Mouse (Mus musculus): Measurements from ENCODE around the gene Isoc2a. TPM values are rescaled to one million over a fixed set of nuclear protein-coding genes. Genes with fewer than 3 reads are reported as not detected.

Isoc2a gene
- total RNA-seq, 2 experiments from 2014 or later = 40.5 to 44.4 TPM

DNA sequence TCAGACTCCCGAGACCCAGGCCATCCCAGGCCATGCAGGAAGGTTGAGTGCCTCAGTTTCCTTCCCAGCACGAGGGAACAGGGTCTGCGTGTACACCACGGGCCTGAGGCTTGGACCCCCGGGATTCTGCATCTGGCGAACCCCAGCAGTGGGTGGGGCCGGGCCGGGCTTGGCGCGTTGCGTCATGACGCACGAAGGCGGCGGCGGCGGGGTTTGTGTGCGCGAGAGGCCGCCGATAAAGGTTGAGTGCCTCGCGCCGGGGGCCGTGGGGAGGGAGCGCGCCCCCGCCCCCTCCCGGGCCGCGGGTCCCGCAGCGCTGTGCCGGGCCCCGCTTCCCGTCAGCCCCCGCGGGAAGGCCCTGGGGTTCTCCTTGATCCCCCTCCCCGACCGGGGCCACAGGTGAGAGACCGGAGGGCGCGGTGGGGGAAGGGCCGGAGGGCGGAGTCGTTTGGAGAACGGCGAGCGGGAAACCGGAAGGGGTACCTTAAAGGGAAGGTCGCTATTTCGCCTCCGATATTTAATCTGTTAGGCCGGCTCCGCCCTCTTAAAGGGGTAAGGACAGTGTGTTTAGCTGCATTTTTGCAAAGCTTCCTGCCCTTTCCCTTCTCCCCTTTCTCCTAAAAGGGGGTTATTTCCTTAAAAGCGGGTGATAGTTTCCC lies 38.2 kb downstream of the Isoc2a start, which contains the start of gene Zfp628:
Zfp628 (plus strand) TSS at position 211 of the 659 bp plus-strand sequence.
- intact Hi-C loops (cut with DNase I) = loop anchor here (1.0 to 5.0 kb wide), 2 partner anchors 23 to 103 kb away; partner anchors contain the start of gene Ube2s
- peak; percentile 84 for DNase-seq (ENCODE audit: low spot score)

DNA sequence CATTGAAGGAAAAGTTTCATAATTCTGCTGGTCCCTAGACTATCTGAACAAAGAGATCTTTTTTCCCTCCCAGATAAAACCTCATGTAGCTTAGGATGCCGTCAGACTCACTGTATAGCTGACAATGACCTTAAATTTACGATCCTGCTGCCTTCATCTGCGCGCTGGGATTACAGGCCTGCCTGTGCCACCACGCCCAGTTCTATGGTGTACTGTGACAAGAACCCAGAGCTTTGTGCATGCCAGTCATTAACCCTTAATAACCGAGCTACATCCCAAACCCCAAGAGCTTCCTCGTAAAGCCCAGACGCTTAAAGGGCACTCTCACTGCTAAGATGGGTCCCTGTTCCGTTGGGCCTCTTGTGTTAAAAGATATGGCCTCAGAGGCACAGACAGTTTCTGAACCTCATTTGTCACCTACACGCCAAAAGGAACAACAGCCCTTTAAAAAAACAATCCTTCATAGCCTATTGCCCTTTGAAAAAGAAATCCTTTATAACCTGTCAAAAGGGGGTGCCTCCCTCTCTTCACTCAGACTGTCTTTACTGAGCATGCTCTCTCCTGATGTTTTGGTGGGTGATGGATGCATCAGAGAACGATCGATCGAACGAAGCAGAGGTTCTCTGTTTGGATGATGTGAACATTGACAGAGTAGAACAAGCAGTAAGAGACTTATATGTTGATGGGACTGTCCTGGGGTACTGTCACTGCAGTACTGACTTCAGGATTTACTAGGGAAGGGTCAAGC lies 38.9 kb downstream of the Isoc2a start:
- DNase-seq (ENCODE audit: low spot score) = no peak
- intact Hi-C loops (cut with DNase I) = loop anchor here (1.0 to 5.0 kb wide), 2 partner anchors 22 to 104 kb away; partner anchors contain the start of gene Ube2s

DNA sequence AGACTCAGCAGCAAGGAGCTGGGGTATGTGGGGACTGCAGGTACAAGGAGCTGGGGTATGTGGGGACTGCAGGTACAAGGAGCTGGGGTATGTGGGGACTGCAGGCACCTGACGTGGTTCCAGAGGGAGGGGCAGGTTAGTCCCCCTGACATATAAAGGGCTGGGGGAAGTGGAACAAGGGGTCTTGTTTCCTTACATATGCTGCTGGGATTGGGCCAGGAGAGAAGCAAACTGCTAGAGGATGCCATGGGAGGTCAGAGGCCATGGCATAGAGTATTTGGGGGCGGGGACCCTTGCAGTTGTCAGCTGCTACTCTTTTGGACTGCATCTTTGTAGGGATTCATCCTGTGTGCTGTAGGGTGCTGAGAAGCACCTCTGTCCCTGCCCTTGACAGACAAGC lies 40.5 kb downstream of the Isoc2a start:
- intact Hi-C loops (cut with DNase I) = loop anchor here (5.0 kb wide), 1 partner anchor 105 kb away; the partner anchor contains the start of gene Ube2s
- no peak for DNase-seq (ENCODE audit: low spot score)

DNA sequence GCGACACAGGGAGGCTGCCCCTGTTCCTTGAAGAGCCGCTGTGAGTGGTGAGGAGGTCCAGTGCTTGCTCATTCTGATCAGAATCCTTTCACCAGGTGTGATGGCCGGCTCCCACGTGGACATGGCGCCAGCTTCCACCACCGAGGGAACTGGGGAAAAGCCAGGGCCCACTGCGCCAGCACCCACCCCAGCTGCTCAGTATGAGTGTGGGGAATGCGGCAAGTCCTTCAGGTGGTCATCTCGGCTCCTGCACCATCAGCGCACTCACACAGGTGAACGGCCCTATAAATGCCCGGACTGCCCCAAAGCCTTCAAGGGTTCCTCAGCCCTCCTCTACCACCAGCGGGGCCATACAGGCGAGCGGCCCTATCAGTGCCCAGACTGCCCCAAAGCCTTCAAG lies 41.7 kb downstream of the Isoc2a start:
- intact Hi-C loops (cut with DNase I) = loop anchor here (5.0 kb wide), 1 partner anchor 106 kb away; the partner anchor contains the start of gene Ube2s

DNA sequence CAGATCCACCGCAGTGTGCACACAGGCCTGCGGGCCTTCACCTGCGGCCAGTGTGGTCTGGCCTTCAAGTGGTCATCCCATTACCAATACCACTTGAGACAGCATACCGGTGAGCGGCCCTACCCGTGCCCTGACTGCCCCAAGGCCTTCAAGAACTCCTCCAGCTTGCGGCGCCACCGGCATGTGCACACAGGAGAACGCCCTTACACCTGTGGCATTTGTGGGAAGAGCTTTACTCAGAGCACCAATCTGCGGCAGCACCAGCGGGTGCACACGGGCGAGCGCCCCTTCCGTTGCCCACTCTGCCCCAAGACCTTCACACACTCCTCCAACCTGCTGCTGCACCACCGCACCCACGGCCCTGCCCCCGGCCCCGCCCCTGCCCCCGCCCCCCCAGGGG lies 42.1 kb downstream of the Isoc2a start:
- intact Hi-C loops (cut with DNase I) = loop anchor here (5.0 kb wide), 1 partner anchor 107 kb away; the partner anchor contains the start of gene Ube2s
- DNase-seq (ENCODE audit: low spot score) = no peak

More for the DNA sequence above, 41.7 kb downstream of the Isoc2a start:
- no peak for DNase-seq (ENCODE audit: low spot score)

GRCm38 (mm10) chr7:4919971-4920370 lies 43.0 kb downstream of the Isoc2a start:
- no peak for DNase-seq (ENCODE audit: low spot score)
- intact Hi-C loops (cut with DNase I) = loop anchor here (5.0 kb wide), 1 partner anchor 108 kb away; the partner anchor contains the start of gene Ube2s

DNA sequence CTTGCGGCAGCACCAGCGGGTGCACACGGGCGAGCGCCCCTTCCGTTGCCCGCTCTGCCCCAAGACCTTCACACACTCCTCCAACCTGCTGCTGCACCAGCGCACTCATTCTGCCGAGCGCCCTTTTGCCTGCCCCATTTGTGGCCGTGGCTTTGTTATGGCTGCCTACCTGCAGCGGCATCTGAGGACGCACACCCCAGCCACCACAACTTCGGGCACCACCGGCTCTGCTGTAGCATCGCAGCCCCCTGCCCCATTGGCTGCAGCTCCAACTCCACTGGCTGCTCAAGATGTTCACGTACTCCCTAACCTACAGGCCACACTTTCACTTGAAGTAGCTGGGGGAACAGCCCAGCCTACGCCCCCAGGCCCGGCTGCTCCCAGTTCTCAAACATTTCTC lies 43.5 kb downstream of the Isoc2a start:
- intact Hi-C loops (cut with DNase I) = no loop called here
- no peak for DNase-seq (ENCODE audit: low spot score)

DNA sequence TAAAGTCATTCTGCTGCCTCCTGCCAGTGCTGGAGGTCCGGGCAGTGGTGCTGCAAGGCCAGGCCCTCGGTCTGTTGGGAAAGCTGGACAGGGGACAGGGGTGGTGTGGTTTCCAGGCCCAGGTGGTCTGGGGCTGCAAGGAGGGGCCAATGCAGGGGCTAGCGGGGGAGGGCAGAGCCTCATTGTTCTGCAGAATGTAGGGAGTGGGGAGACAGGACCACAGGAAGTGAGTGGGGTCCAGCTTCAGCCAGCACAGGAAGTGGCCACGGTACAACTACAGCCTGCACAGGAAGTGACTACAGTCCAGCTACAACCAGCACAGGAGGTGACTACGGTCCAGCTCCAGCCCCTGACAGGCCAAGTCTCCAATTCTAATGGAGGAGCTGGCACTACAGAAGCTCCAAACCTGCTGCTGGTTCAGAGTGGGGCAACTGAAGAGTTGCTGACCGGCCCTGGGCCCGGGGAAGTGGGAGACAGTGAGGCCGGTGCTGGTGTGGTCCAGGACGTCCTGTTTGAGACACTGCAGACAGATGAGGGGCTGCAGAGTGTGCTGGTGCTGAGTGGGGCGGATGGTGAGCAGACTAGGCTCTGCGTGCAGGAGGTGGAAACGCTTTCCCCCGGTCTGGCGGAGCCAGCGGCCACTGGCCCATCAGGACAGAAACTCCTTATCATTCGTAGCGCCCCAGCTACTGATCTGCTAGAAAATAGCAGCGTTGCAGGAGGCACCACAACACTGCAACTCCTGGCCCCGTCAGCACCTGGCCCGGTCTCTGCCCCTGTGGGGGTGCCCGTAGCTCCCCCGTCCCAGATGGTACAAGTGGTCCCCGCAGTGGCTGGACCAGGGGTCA lies 44.2 kb downstream of the Isoc2a start:
- intact Hi-C loops (cut with DNase I) = no loop called here
- DNase-seq (ENCODE audit: low spot score) = no peak

GRCm38 (mm10) chr7:4921824-4922482 lies 45.0 kb downstream of the Isoc2a start, which contains the start of gene Nat14:
Nat14 (plus strand) TSS chr7:4922028.
- no peak for DNase-seq (ENCODE audit: low spot score)
- intact Hi-C loops (cut with DNase I) = no loop called here

DNA sequence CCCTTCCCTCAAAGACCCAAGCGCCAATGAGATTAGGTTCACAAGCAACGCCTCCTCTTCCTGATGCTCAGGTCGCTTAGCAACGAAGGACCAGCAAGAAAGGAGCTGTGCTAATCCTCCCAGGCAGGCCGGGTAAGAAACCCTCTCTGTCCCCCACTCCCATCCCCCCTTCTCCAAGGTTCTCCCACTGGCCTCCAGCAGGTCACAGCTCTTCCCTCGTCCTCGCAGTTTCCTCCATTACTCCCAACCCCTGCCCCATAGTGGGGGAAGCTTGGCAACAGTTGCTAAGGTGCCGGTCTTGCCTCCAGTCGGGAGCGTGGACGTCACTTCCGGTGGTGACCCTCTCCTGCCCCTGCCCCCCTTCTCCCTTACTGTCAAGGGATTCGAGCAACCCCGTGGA lies 45.6 kb downstream of the Isoc2a start:
- intact Hi-C loops (cut with DNase I) = no loop called here
- peak; percentile 62 for DNase-seq (ENCODE audit: low spot score)

DNA sequence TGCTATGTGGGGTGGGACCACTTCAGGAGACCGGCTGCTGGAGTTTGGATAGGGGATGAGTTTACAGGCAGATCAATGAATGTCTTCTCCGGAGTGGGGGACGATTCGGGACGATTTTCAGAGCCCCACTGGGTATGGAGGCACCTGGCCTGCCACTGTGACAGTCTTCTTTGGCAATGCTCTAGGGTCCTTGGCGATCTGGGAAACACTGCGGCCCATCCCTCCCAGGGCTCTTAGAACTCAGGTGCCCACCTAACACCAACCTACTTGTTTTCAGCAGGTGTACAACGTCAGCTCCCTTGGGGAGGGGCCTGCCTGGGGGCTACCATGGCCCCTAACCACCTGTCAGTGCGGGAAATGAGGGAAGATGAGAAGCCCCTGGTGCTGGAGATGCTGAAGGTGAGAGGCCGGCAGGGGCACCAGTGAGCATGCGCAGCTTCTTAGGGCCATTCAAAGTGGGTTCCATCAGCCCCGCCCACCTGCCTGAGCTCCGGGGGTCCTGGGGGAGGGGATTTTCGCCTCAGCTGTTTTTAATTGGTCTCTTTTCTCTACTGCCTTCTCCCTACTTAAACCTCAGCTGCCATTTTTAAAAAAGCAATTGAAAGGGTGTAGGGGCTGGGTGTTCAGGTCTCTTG lies 46.1 kb downstream of the Isoc2a start:
- intact Hi-C loops (cut with DNase I) = no loop called here
- no peak for DNase-seq (ENCODE audit: low spot score)

GRCm38 (mm10) chr7:4923586-4924364 lies 46.8 kb downstream of the Isoc2a start:
- intact Hi-C loops (cut with DNase I) = no loop called here
- no peak for DNase-seq (ENCODE audit: low spot score)

- intact Hi-C loops (cut with DNase I) = no loop called here
Measured at GRCm38 (mm10) chr7:4924483-4924882, 47.5 kb downstream of the Isoc2a start.

DNA sequence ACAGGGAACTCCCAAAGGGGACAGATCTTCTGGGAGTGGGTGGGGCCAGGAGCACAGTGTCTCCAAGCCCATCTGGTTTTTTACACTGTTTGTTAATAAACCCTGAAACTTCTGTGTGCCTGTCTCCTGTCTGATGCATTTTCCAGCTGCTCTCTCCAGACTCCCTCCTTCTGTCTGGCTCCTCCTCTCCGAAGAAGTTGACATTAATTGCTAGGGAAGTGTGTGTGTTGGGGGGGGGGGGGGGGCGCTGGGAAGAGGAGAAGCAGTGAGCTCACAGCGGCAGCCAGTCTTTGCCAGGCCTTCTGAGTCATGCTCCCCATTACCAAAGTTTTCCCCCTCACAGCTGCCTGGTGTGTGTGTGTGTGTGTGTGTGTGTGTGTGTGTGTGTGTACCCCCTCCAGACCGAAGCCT lies 47.9 kb downstream of the Isoc2a start:
- intact Hi-C loops (cut with DNase I) = no loop called here
- DNase-seq (ENCODE audit: low spot score) = peak; percentile 54

More at GRCm38 (mm10) chr7:4924483-4924882, 47.5 kb downstream of the Isoc2a start:
- no peak for DNase-seq (ENCODE audit: low spot score)

- peak; percentile 63 for DNase-seq (ENCODE audit: low spot score)
- intact Hi-C loops (cut with DNase I) = no loop called here
Measured at GRCm38 (mm10) chr7:4925441-4926381, 48.8 kb downstream of the Isoc2a start, which contains the start of gene Ssc5d. Ssc5d (plus strand) TSS chr7:4925785.

DNA sequence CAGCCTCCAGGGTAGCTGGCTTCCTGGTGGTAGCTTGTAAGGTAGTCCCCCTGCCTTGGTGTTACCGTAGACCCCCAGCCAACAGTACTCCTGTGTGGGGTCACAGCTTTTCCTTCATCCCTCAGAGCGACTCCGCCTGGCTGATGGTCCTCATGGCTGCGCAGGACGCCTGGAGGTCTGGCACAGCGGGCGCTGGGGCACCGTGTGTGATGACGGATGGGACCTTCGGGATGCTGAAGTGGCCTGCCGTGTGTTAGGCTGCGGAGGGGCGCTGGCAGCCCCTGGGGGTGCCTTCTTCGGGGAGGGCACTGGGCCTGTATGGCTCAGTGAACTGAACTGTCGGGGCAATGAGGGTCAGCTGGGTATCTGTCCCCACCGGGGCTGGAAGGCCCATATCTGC lies 49.9 kb downstream of the Isoc2a start:
- no peak for DNase-seq (ENCODE audit: low spot score)

DNA sequence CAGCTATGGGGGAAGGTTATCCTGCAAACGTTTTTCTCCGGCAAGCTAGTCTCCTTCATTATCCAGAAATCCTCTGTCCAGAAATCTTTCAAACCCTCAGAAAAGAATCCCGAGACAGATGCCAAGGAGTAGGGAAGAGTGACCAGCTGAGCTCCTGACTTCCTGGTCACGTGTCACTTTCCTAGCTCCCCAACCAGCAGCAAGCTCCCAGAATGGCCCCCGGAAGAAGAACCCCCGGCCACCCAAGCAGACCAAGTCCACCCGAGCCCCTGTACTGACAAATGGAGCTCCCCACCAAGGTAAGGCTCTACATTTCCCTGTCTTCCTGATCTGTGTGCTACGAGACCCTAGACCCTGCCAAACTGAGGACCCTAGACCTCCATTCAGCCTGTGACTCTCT lies 50.8 kb downstream of the Isoc2a start:
- intact Hi-C loops (cut with DNase I) = no loop called here
- DNase-seq (ENCODE audit: low spot score) = no peak

More for the DNA sequence above, 49.9 kb downstream of the Isoc2a start:
- intact Hi-C loops (cut with DNase I) = no loop called here
